Mouse (Mus musculus) embryo, embryonic 11.5 days (tissue): Measurements from ENCODE around the gene Galns.
A peak's percentile ranks its signal among the peaks of the same experiment; 100 is the strongest.
"Not testable (repeated sequence)": the region's sequence is repeated elsewhere in the genome, so short reads cannot be mapped to it uniquely, and the experiment has no call there.

Source experiments
- DNase-seq: peaks from one replicate; pipeline ENCODE4 v3.0.0-alpha.2; 2012; ENCODE audit warnings: low read depth, low spot score

The Galns gene

GRCm38 (mm10) chr8:122635878-122636802 lies 24.9 kb upstream of the Galns start:
- DNase-seq, result no peak

GRCm38 (mm10) chr8:122633205-122633604 lies 21.9 kb upstream of the Galns start:
- DNase-seq, result no peak

DNA sequence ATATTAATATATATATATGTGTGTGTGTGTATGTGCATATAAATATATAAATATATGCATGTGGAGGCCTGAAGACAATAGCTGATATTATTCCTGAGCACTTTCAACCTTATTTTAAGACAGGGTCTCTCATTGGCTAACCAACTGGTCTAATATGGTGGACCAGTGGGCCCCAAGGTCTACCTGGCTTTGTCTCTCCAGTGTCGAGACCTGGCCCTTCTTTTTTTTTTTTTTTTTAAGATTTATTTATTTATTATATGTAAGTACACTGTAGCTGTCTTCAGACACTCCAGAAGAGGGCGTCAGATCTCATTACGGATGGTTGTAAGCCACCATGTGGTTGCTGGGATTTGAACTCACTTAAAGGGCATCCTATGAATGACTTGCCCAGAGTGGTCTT lies 20.9 kb upstream of the Galns start:
- not testable (repeated sequence) for DNase-seq

DNA sequence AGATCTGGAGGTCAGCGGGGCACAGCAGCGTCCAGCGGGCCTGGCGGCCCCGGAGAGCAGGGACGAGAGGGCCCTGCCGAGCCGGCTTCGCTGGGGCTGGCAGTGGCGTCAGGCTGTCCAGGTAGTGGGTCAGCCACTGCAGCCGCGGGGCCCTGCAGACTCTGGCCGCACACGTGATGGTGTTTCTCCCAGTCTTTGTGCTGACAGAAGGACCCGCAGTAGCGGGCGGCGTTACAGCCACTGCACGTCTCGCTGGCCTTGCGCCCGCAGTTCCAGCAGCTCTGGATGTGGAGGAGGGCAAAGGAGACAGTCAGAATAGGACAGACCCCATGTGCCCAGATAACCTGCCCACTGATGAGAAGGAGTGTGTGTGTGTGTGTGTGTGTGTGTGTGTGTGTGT lies 19.4 kb upstream of the Galns start:
- DNase-seq, result no peak

DNA sequence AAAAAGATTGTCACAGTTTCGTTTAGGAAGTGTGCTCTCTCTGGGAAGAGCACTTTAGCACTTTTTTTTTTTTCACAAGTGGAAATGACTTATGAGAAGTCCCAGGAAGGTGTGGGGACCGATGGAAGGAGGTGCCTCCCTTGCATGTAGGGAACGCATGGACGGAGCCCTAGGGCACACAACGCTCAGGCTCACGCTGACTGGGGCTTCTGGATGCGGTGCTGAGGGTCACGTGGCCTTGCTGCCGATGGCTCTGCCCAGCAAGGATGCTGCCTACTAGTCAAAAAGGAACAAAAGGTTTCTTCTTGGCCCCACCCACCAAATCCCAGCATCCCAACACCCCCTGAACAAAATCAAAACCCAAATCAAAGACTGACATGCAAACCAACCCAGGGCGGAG lies 18.1 kb upstream of the Galns start:
- no peak for DNase-seq

DNA sequence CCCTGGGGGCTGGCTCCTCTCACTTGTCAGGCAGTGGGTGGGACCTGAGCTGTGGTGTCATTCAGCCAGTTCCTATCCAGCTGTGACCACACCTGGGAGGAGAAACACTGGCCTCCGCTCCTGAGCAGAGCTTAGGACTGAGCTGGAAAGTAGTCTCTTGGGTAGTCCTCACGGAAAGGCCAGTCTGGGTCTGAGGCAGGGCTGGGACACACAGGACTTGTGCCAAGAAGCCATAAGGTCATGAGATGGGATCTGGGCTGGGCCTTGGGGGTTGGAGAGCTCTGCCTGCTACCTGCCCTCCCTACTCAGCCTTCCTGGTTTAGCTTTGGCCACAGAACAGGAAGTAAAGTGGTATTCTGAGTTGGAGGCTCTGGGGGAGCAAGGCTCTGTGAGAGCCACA lies 15.6 kb upstream of the Galns start:
- DNase-seq, result no peak

DNA sequence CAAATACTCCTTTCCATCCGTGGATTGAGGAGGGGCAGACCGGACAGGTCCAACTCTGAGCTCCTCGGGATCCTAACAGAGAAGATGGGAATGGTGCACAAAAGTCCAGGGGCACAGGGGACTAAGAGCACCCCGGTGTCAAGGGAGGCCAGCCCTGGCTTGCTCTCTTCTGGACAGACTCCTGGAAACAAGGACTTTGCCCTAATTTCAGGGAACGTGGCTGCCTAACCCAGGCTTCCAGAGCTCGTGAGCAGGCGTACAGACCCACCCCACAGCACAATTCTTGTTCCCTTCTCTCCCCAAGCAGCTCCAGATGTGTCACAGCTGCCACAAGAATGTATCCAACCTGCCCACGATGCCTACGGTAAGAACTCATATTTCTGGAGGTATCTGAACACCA lies 14.5 kb upstream of the Galns start:
- DNase-seq, result no peak

GRCm38 (mm10) chr8:122624653-122625052 lies 13.4 kb upstream of the Galns start:
- DNase-seq, result no peak

- DNase-seq, result no peak
Observed at GRCm38 (mm10) chr8:122623844-122624642, 12.8 kb upstream of the Galns start.

- no peak for DNase-seq
Observed at GRCm38 (mm10) chr8:122622727-122623126, 11.5 kb upstream of the Galns start, which contains the start of gene Pabpn1l. Pabpn1l (minus strand) TSS chr8:122622739.

- DNase-seq, result no peak
Observed at GRCm38 (mm10) chr8:122620446-122620845, 9.2 kb upstream of the Galns start.

DNA sequence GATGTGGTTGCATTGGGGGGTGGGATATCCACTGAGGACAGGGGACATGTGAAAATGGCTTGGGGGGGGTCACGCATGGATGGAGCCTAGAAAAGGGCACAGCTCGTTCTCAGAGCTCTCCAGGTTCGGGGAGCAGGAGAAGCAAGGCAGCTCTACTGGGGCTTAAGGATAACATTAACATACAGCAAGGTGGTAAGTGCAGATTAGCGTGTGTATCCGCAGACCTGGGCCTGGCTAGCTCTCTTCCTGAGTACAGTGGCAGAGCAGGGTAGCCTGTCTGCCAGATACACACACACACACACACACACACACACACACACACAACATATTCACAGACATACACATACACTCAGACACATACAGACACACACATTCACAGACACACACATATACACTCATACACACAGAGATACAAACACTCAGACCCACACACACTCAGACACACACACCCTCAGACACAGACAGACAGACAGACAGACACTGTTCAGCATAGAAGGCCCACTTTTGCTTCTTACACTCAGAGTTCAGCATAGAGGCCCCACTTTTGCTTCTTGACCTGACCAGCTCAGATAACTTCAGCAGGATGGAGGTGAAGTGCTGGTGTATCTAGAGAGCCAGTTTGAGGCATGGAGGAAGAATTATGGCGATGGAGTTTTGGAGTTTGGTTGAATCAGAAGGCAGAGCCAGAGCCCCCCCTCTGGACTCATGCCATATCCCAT lies 7.6 kb upstream of the Galns start:
- DNase-seq, result no peak

- DNase-seq, result peak; percentile 75
Observed at GRCm38 (mm10) chr8:122617947-122618546, 6.8 kb upstream of the Galns start.

GRCm38 (mm10) chr8:122616181-122616905 lies 5.1 kb upstream of the Galns start:
- DNase-seq, result no peak

GRCm38 (mm10) chr8:122610612-122611277 lies 518 bp downstream of the Galns start:
- DNase-seq, result peak; percentile 20

DNA sequence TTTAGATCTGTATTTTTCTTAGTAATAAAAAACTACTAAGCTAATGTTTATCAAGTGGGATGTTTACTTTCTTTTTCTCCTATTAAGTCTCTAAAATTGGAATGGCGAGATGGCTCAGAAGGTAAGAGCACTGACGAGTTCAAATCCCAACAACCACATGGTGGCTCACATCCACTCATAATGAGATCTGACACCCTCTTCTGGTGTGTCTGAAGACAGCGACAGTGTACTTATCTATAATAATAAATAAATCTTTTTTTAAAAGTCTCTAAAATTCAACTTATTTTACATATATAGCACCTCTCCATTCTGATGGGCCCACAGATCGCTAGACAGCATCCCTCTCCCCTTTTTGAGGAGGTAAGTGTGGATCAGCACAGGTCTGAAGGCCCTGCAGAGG lies 1.1 kb downstream of the Galns start:
- no peak for DNase-seq

DNA sequence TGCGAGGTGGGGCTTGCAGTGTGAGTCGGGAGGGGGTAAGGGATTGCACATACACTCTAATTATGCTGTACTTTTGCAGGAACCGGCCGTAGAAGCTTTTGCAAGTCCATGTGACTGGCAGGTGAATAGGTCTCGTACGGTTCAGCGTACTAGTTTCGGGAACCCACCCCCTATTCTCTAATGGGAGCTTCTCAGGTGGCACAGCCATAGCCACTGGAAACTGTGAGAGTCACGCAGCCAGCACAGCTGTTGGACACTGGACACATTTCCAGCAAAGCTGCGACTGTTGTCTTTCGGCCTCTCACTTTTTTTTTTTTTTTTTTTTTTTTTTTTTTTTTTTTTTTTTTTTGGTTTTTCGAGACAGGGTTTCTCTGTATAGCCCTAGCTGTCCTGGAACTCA lies 4.5 kb downstream of the Galns start:
- DNase-seq, result no peak

GRCm38 (mm10) chr8:122605367-122605766 lies 5.9 kb downstream of the Galns start:
- DNase-seq, result no peak

- DNase-seq, result no peak
Observed at GRCm38 (mm10) chr8:122604640-122605039, 6.6 kb downstream of the Galns start.

- DNase-seq, result no peak
Observed at GRCm38 (mm10) chr8:122600666-122601065, 10.6 kb downstream of the Galns start.
